Mouse (Mus musculus) megakaryocyte progenitor cell, adult 5-6 weeks (primary cell): ENCODE data around the gene Arid3b. TPM values are rescaled to one million over a fixed set of nuclear protein-coding genes. Genes with fewer than 3 reads are reported as not detected.

Experiments
- ATAC-seq: replicated peaks from 2 replicates; pipeline ENCODE4 v1.8.0; 2016; ENCODE audit warnings: mild to moderate bottlenecking, moderate TSS enrichment, inconsistent platforms; ENCODE audit not compliant: poor library complexity
- total RNA-seq, 2 experiments: library from RNA; stranded (forward) in 1 of 2; stranded (reverse) in 1 of 2; fragments of 157-497, 149-512 nt in 1 of 2; fragments of 200-1000 nt in 1 of 2; gene quantifications; 2 replicates each; pipeline versions ENCODE4 v1.2.3 to v1.2.4; 2015 to 2017

The Arid3b gene
- total RNA-seq, 2 experiments from 2014 or later: 0.87 to 2.4 TPM

DNA sequence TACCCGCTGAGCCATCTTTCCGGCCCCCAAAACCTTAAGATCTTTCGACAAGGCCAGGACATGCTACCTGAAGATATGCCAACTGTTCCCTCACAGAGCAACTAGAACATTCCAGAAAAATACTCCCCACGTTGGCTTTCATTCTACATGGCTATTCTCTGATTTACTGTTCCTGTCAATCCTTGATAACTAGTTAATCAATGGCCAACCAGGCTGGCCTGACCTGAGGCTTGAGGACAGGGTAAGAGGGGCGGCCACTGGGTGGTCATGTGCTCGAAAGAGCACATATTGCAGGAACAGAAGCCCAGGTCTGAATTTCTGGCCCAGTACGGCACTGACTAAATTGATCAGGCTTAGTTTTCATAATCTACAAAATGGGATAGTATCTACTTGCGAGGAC is 39.1 kb downstream of the Arid3b start:
- ATAC-seq: no peak

DNA sequence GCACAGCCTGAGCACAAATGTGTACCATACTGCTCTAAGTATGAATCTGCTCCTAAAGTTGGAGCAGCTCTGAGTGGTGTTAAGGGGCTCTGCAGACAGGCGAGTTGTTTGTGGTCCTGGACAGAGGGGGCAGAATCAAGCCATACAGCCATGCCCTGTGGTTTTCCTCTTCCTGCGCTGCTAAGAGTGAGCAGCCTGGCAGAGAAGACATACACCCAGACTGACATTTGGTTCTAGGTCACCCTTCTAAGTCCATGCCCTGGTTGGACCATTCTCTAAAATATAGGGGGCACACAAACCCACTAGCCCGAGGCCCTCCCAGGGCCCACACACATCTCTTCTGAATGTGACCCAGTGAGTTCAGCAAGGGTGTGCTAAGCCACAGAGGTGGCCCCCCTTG is 46.9 kb downstream of the Arid3b start:
- ATAC-seq: peak; percentile 72

DNA sequence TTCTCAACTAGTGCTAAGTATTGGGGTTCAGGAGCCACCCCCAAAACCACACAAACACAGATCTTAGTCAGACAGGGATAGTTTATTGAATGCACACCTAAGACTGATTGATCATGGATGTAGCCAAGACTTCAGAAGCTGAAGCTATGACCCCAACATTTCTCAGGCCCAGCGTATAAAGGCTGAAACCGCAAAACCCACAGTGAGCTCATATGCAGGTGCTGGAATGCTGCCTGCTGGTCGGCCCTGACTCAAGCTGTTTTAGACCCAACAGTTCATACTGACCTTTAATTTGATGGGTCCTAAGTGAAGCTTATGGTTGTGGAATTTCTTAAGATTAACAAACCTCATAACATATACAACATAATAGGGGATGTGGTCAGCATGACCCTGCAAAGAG is 53.9 kb downstream of the Arid3b start:
- no peak for ATAC-seq

DNA sequence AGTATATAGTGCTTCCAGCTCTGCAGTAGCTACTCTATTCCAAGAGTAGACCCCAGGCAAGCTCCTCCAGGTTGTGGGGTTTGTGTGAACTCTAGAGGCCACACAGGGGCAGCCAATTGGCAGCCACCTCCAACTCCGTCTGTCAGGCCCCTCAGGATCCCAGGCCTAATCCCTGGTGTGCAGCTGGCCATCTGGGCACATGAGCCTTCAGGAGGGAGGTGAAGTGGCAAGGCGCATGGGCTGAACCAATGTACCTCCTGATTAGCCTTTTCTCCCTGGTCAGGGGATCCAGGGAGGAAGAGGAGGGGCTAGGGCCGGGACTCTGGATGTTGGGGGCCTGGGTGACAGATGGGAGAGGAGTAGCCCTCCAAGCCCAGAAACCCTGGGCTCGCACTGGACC is 60.9 kb downstream of the Arid3b start:
- no peak for ATAC-seq

DNA sequence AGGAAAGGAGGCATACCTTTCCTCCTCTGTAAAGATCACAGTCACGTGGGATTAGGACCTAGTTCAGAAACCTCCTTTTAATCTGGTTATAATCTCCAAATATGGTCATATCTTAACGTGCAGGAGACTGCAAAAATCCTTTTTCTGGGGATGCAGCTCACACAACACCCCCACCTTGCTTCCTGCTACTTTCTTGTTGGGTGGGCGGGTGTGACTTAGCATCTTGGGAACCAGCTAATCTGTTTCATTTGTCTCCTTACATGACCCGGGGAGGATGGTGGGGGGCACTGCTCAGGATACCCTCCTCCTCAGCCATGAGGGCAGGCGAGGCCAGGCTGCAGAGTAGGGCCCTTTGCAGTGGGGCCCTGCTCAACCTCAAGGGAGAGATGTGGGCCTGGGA is 61.6 kb downstream of the Arid3b start:
- ATAC-seq: no peak

DNA sequence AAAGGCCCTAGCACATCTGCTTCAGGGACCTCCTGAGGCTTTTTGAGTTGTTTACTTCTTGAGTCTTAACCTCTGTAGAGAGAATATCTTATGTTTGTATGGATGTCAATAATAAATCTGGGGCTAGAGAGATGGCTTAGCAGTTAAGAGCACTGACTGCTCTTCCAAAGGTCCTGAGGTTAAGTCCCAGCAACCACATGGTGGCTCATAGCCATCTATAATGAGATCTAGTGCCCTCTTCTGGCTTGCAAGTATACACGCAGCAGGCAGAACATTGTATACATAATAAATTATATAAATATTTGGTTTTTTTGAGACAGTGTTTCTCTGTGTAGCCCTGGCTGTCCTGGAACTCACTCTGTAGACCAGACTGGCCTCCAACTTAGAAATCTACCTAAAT is 62.4 kb downstream of the Arid3b start:
- no peak for ATAC-seq

DNA sequence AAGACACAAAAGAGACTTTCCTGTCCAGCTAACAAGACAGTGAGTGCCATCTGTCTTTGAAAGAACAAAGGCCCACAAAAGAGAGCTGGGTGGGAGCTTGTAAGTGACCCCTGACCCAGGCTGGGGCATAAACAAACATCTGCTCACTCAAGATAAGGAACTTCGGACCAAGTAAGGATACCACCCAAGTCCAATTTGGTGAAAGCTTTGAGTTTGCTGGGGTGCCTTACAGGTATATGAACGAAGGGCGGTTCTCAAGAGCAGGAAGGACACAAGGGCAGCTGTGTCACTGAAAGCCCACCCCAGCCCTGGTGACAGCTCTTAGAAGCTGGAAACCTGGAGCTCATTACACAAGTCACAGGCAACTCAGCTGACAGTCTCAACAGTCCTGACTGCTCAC is 62.8 kb downstream of the Arid3b start:
- ATAC-seq: no peak

DNA sequence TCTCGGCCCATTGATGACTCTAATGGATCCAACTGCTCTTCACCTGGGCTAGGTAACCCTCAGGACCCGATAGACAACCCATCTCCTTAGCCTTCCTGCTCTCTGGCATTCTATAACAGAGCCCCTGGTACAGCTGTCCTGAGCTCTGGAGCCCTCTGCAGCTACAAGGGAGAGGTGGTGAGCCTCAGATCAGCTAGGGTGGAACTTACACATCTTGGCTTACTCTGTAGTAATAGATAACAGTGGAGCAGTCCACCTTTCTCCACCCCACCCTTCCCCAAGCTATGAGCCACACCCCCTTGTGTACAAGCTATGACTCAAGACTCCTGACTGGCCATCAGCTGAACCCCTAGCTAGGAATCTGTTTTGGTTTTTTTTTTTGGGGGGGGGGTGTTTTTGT is 65.8 kb downstream of the Arid3b start:
- peak; percentile 62 for ATAC-seq

DNA sequence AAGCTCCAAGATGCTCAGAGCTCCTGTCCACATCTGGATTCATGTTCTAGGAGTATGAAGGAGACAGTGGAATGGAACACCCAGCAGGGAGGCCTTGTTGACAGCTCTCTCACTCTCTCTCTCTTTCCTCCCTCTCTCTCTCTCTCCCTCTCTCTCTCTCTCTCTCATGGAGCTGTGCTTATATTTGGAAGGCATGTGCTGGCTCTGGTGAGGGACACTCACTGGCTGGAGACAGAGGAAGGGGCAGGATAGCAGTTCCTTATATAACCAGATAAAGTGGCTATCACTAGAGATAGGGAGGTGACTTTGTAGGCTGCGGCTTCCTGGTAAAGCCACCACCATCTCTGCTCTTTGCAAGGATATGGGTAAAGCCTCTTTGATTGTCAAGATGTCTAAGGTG is 66.4 kb downstream of the Arid3b start:
- no peak for ATAC-seq

DNA sequence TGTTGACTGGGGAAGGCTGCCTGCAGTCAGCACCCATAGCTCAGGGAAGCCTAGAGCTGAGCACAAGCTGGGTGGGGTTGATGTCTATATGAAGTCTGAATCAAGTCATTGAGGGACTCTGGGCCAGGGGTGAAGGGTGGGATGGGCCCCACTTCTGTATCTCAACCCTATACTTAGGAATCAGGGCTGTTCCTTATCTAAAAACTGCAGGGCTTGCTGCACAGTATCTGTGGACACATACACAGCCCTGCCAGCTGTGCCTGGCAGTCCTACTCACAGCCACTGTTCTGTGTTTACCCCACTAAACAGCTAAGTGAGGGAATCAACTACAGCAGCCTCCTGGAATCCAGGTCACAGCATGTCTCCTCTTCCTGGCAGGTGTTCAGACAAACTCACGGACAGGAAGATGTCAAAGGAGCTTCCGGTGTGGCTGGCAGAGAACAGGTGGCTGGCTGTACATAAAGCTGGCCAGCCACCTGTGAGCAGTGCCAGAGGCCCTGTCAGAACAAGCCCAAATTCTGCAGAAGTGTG is 67.0 kb downstream of the Arid3b start:
- ATAC-seq: peak; percentile 52

DNA sequence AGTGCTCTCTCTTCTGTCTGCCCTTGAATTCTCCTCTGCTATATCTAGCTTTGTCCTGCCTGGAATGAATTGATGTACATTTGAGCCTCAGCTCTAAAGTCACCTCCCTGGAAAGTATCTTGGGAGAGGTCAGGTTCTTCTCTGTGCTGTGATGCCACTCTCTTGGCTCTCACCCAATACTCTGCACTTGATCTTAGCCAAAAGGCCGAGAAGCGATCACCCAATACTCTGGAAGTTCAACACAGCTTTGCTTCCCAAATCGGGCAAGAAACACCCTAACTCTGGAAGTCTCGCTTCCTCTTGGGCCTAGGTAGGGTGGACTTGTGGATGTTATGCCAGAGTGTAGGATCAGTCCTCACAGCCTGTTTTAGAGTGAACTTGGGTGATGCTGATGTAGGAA is 69.4 kb downstream of the Arid3b start:
- no peak for ATAC-seq

DNA sequence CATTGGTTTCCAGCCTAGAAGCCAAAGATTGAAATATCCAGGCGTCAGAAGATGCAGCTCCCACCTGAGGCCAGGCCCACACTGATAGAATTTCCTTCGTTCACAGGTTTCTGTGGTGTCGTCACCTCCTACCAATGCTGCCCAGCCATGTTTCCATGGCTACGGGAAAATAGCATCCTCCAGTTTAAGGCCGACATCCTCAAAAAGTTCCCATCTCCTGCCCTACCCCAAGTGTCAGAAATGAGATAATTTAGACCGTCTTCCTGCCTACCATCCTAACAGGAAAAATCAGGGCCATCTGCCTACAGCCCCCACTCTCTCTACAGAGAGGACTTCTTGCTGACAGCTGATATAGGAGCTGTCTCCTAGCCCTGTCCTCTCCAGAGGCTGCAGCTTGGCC is 70.2 kb downstream of the Arid3b start:
- no peak for ATAC-seq

DNA sequence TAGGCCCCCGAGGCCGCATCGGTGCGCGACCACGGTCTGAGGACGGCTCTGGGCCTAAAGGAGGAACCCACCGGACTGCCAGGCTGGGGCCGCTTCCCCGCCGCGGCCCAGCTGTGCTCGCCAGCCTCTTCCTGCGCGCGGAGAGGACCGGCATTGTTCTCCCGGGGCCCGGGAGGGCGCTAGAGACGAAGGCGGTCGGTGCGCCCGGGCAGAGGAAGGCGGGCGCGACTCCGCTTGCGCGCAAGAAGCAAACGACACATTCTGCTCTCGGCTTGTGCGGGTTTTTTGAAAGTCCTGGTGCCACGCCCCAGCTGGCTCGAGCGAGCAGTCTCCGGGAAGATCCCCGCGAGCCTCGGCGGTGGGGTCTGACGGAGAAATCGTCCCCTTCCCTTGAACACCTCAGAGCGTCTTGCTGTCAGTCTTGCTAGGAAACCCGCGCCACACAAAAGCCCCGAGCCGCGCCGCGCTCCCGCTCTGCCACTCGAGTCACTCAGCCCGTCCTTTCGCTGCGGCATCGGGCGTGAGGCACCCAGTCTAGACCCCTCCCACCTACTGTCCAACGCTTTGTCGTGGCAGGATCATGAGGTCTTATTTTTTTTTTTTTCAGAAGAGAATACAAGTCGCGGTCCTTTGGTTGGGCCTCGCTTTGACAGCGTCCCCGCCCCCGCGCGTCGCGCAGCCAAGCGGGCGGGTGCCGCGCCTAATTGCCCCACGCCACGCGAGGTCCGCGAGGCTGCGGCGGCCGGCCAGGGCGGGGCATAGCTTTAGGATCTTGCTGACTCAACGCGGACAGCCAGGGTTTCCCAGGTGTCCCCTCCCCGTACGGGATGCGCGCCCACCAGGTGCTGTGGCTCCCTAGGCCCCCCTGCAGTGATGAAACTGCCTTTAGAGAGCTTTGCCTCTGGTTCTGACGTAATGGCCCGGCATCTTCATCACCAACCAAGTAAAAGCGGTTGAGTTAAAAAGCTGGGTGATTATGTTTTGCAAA is 70.9 kb downstream of the Arid3b start, which contains the start of gene Clk3:
Gene Clk3, minus strand, starts transcription at position 497 of the 988 bp plus-strand sequence.
- ATAC-seq: peak; percentile 14

DNA sequence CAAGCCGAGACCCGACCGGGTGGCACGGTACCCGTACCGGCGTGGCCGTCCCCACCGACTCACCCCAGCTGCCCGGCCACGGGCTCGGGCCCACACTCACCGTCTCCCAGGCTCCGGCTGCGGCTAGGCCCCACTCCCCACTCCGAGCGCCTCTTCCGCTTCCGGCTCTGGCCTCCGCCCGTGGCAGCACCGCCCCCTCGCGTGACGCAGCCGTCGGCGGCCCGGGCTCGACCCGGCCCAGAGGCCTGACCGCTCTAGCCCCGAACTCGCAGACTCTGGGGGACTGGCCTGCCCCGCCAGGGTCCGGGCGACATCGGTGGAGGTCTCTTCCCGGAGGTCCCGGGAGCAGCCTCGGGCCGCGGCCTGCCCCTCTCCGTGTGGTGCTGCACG is 71.6 kb downstream of the Arid3b start:
- peak; percentile 68 for ATAC-seq

DNA sequence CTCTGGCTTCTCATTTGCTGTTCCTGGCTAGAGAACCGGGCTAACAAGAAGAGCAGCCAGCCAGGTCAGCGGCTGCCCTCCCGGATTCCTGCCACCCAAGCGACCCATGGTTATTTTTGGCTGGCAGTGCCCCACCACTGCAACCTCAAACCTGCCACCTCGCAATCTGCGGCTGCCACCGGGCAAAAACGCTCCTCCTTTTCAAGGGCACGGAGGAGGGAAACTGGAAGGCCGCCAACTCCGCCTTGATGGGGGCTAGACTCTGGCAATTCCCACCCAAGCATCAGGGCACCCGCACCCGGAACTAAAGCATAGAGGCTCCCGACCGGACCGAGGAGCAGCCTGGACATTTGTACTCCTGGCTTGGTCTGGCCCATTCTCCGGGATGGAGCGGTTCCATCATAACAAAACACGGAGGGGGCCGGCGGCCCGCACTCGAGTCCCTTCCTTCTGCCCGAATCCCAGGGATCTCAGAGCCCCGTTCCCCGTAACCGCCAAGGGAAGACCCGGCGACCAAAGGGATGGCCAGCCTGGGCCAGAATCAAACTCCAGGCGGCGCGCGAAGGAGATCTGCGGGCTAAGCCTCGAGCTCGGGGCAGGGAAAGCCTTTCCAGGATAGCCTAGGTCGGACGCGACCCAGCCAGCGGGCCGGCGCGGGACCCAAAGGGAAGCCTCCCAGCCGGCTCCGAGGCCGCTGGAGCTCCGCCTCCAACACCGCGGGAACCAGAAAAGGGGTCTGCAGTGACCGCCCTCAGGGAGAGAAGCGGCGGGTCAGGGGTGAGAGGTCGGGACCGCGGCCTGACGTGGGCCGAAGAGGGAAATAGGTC is 72.2 kb downstream of the Arid3b start:
- peak; percentile 19 for ATAC-seq

DNA sequence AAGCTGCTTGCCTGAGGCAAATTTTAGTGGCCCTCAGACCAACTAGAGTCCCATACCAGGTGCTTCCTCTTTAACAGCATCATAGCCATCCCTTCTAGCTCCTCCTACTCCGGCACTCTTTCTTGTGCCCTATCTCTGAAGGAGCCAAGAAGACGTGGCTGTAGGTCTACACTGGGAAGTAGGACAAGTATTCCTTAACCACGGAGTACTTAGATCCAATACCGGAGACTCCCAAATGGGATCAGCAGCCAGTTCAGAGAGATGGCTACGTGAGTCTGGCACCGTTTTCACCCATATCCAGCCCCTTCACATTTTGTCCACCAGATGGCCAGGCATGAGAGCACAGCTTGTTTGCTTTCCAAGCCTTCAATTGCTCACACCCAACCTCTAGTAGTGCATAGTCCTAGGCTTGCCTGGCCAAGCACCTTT is 74.0 kb downstream of the Arid3b start:
- no peak for ATAC-seq

DNA sequence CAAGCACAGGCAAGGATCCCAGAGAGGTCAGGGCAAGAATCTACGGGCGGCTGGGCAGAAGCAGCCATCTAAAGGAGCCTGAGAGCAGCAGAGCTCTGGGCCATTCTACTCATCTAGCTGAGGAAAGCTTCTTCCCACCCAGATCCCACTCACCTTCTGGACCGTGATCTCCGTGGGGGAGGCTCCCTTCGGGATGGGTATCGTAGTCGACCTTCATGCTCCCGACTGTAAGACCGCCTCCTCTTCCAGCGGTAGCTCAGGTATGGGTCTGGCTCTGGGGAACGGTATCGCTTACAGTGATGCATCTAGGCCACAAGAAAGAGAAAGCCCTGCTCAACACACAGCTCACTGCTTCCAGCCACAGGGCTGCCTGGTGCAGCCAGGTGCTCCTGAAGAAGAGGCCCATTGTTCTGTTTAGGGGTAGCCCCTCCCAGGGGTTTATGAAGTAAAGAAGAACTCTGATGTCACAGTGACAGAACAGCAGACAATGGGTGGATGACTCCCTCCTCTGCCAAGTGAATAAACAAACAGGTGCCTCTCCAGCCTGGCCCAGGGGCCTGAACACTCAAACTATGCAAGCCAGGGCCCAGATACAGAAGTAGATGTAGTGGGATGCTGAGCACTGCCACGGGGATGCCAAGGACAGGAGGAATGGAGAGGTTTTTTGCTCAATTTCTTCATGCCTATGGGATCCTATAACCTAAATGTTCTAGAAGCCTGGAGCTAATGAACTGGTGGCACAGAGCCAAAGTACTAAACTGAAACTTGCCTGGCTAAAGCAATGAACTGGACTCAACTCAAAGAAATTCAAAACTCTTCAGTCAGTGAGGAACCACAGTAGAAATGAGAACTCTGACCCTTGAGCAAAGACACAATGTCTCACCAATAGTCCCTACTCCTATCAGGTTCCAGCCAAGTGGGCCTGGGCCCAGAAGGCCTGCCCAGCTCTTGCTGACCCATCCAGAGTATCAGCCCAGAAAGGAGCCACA is 74.7 kb downstream of the Arid3b start:
- no peak for ATAC-seq

DNA sequence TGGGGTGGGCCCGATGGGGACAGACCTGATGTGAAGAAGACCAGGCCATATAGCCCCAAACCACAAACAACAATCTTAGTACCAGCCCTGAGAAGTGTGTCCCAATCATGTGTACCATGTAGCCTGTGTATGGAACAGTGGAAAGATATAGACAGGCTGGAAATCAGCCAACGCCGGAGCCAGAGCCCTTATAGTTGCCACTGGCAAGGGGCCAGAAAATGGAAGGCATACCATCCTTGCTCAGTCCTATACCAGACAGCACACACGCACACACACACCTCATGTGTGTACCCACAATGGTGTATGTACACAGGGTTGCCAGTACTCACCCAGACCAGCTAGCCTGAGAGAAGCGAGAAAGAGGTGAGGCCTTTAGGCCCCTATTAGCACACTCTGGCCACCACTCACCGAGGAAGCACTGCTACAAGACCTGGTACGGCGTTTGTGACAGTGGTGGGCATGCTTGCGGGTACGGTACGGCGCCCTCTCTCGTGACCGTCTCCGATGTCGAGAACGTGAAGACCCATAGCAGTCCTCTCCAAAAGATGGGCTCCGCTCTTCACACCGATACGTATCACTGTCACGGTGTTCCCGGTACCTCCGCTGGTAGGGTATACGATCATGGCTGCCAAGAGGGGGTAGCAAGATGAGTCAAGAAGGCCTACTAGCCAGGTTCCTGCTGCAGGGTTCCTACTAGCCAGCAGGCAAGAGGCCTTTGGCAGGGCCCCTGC is 76.0 kb downstream of the Arid3b start:
- ATAC-seq: no peak

DNA sequence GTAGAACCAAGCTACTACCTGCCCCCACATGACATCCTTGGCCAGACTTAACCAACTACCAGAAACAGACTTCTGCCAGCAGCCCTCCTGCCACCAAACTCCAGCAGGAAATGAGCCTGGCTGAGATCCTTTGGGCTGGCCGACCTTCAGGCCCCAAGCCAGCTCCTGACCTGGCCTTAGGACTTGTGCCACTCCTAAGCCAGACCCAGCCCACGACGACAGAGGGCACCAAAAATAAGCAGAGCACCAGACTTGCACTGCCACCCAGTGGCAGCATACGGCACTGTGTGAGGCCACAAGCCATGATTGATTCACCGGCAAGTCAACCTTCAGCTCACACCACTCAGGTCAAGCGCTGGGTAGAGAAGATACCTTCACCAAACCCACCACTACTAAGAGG is 77.3 kb downstream of the Arid3b start:
- ATAC-seq: peak; percentile 74

DNA sequence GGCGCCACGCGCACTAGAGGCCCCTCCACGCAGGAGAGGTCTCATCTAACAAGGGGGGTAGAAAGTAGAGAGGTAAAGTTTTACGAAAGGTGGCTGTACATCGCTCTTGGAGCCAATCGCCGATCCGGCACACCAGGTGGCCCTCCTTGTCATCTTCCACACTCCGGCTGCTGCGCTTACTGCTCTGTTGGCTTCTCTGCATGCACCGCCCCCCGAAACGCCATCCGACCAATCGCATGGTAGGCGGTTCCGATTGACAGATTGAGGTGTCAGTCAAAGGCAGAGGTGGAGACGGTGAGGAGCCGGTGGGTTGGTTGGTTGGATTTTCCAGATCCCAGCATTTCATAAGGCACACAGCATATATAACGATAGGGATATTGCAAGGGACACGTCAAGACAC is 78.1 kb downstream of the Arid3b start:
- no peak for ATAC-seq
